Mouse (Mus musculus) cerebellum, postnatal 10 days (tissue): ENCODE measurements around the gene Cyb5b.

ENCODE experiments used
- DNase-seq, 2 experiments: peaks; one replicate each; pipeline ENCODE4 v3.0.0; 2021; ENCODE audit warnings: mixed read lengths in 2 of 2

Gene Cyb5b

GRCm38 (mm10) chr8:107130028-107130427, 20.4 kb upstream of the Cyb5b start:
- no peak for DNase-seq

- no peak for DNase-seq
These were observed 17.6 kb upstream of the Cyb5b start for GRCm38 (mm10) chr8:107132581-107133491.

- no peak for DNase-seq
These were observed 16.6 kb upstream of the Cyb5b start for GRCm38 (mm10) chr8:107133881-107134280.

GRCm38 (mm10) chr8:107136003-107136612, 14.3 kb upstream of the Cyb5b start:
- DNase-seq: no peak

GRCm38 (mm10) chr8:107137591-107137990, 12.8 kb upstream of the Cyb5b start:
- no peak for DNase-seq

- DNase-seq: no peak
These were observed 12.1 kb upstream of the Cyb5b start for GRCm38 (mm10) chr8:107138338-107138737.

- no peak for DNase-seq
These were observed 10.6 kb upstream of the Cyb5b start for GRCm38 (mm10) chr8:107139704-107140470.

GRCm38 (mm10) chr8:107142539-107142938, 7.9 kb upstream of the Cyb5b start:
- DNase-seq: no peak

GRCm38 (mm10) chr8:107143501-107143900, 6.9 kb upstream of the Cyb5b start:
- peak; percentile 50 to 62 for DNase-seq

- no peak for DNase-seq
These were observed 4.3 kb upstream of the Cyb5b start for GRCm38 (mm10) chr8:107146186-107146585.

GRCm38 (mm10) chr8:107148802-107149201, 1.6 kb upstream of the Cyb5b start:
- no peak for DNase-seq

GRCm38 (mm10) chr8:107150057-107150403, 410 bp upstream of the Cyb5b start:
- no peak for DNase-seq

- DNase-seq: no peak
These were observed 926 bp downstream of the Cyb5b start for GRCm38 (mm10) chr8:107151212-107151920.

GRCm38 (mm10) chr8:107153326-107154210, 3.1 kb downstream of the Cyb5b start:
- no peak for DNase-seq

- no peak for DNase-seq
These were observed 6.4 kb downstream of the Cyb5b start for GRCm38 (mm10) chr8:107156816-107157215.

GRCm38 (mm10) chr8:107157836-107158235, 7.4 kb downstream of the Cyb5b start:
- DNase-seq: peak; percentile 61 to 69

GRCm38 (mm10) chr8:107158890-107159289, 8.4 kb downstream of the Cyb5b start:
- DNase-seq: peak in 1 of 2 experiments; percentile 12

GRCm38 (mm10) chr8:107164251-107164773, 13.9 kb downstream of the Cyb5b start:
- DNase-seq: no peak

- no peak for DNase-seq
These were observed 15.3 kb downstream of the Cyb5b start for GRCm38 (mm10) chr8:107165745-107166144.

GRCm38 (mm10) chr8:107167848-107168247, 17.4 kb downstream of the Cyb5b start:
- no peak for DNase-seq

GRCm38 (mm10) chr8:107172152-107172551, 21.7 kb downstream of the Cyb5b start:
- DNase-seq: no peak
